Mouse (Mus musculus) CH12.LX (cell line): ENCODE measurements around the gene Bdh2.

Experiments
- ELF1 ChIP-seq: IDR thresholded peaks from 2 replicates; pipeline ENCODE4 v1.6.1; 2014; ENCODE audit warnings: low read depth, mild to moderate bottlenecking, inconsistent platforms, low read length, improper control_type of control experiment
- EP300 ChIP-seq: IDR thresholded peaks from 2 replicates; pipeline ENCODE4 v1.6.1; 2011; ENCODE audit warnings: low read length, improper control_type of control experiment
- JUN ChIP-seq: IDR thresholded peaks from 2 replicates; pipeline ENCODE4 v1.6.1; 2011; ENCODE audit warnings: low read depth, mild to moderate bottlenecking, low read length, improper control_type of control experiment, moderate library complexity; ENCODE audit not compliant: insufficient read depth
- MAZ ChIP-seq: IDR thresholded peaks from 2 replicates; pipeline ENCODE4 v1.6.1; 2012; ENCODE audit warnings: low read depth, mild to moderate bottlenecking, inconsistent platforms, low read length, improper control_type of control experiment, moderate library complexity
- PAX5 ChIP-seq: IDR thresholded peaks from 2 replicates; pipeline ENCODE4 v1.6.1; 2012; ENCODE audit warnings: low read length, inconsistent platforms, mixed read lengths
- POLR2A ChIP-seq: IDR thresholded peaks from 2 replicates; pipeline ENCODE4 v1.6.1; 2011; ENCODE audit warnings: low read depth, mild to moderate bottlenecking, improper control_type of control experiment, low read length
- RCOR1 ChIP-seq: conservative IDR thresholded peaks from 2 replicates; pipeline ENCODE4 v1.6.1; 2012; ENCODE audit warnings: low read depth, mild to moderate bottlenecking, inconsistent platforms, low read length, improper control_type of control experiment
- SIN3A ChIP-seq: IDR thresholded peaks from 2 replicates; pipeline ENCODE4 v1.6.1; 2012; ENCODE audit warnings: low read length, improper control_type of control experiment, inconsistent platforms
- ZMIZ1 ChIP-seq: IDR thresholded peaks from 2 replicates; pipeline ENCODE4 v1.6.1; 2012; ENCODE audit warnings: low read depth, mild to moderate bottlenecking, inconsistent platforms, low read length, improper control_type of control experiment

GRCm38 (mm10) chr3:135313727-135314126, 32.7 kb downstream of the Bdh2 start:
- TF ChIP-seq POLR2A: no peak
- no peak for TF ChIP-seq ZMIZ1
- TF ChIP-seq ELF1: no peak
- no peak for TF ChIP-seq RCOR1
- no peak for TF ChIP-seq PAX5
- TF ChIP-seq MAZ: no peak
- TF ChIP-seq EP300: no peak
- no peak for TF ChIP-seq JUN
- TF ChIP-seq SIN3A: no peak
